Mouse (Mus musculus): ENCODE data around the gene Krt80.

The Krt80 gene

DNA sequence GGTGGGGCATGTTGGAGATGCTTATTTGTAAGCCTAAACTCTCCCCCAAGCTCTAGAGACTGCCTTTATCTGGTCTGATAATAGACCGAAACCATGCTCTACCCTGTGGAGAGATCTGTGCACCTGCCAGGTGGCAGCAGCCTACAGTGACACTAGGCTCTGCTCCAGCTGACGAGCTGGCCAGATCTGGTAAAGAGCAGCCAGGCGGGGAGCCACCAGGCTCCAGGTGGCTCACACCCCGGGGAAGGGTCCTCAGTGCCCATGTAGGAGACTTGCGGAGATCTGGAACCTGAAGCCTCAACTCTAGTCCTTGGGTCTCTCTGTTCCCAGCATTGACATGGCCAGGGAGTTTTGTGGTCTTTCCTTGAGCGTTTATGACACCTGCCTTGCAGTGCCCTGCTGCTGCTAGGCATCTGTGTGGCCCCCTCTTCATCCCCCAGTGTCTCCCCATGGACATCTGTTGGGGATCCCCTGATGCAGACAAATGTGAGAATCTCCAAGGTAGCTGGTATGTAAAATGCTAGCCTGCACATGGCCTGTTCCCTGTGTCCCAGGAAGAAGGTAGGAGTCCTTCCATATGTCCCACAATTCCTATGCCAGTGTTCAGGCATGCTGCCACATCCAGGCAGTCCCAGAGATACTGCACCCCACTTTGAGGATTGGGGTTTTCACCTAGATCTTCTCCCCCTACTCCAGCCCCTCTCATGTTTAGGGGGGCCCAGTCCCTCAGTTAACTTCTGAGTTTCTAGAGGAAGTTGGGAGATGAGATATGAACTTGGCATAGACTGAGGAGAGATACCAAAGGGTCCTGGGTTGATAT is 6.2 kb upstream of the Krt80 start:
- no peak for DNase-seq (ENCODE audit: low spot score in 2 of 2)

GRCm38 (mm10) chr15:101374879-101375278 is 4.9 kb upstream of the Krt80 start:
- DNase-seq (ENCODE audit: low spot score in 2 of 2): no peak

- no peak for DNase-seq (ENCODE audit: low spot score in 2 of 2)
These were observed 3.4 kb upstream of the Krt80 start for GRCm38 (mm10) chr15:101373286-101373898.

DNA sequence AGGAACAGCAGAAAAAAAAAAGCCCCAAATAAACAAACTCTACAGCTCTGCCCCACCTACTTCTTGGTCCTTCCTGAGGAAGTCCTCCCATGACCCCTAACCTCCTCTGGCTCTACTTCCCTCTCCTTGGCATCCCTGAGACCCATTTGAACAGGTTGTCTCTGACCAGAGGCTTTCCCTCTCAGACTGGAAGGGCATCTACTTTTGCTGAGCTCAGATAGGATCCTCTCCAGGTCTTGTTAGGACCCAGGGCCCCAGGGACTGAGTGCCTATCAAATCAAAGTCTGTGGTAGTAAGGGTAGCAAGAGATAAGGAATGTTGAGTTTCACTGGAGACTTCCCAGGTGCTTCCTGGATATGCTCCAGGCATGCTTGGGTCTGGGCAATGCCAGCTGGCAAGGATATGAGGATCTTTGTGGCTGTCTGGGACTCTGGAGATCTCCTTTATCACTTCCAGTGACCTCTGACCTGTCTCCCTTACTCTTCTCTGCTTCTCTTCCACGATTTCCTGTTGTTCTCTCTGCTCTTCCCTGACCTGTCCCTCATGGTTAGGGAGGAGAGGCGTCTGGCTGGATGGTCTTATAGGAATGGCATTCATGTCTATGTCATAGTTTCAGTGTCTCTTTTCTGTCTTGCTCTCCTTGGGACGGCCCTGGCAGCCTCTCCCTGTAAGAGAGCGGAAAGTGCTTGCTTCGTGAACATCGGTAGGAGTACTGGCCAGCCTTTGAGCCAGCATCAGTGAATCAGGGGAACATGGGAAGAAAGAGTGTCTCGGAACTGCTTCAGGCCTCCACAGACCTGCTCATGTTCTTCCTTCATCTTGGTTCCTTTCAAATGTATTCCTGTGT is 2.4 kb upstream of the Krt80 start:
- DNase-seq (ENCODE audit: low spot score in 2 of 2): no peak

- DNase-seq (ENCODE audit: low spot score in 2 of 2): no peak
These were observed 1.4 kb upstream of the Krt80 start for GRCm38 (mm10) chr15:101371141-101371985.

GRCm38 (mm10) chr15:101369382-101370100 is 421 bp downstream of the Krt80 start:
- DNase-seq (ENCODE audit: low spot score in 2 of 2): no peak

DNA sequence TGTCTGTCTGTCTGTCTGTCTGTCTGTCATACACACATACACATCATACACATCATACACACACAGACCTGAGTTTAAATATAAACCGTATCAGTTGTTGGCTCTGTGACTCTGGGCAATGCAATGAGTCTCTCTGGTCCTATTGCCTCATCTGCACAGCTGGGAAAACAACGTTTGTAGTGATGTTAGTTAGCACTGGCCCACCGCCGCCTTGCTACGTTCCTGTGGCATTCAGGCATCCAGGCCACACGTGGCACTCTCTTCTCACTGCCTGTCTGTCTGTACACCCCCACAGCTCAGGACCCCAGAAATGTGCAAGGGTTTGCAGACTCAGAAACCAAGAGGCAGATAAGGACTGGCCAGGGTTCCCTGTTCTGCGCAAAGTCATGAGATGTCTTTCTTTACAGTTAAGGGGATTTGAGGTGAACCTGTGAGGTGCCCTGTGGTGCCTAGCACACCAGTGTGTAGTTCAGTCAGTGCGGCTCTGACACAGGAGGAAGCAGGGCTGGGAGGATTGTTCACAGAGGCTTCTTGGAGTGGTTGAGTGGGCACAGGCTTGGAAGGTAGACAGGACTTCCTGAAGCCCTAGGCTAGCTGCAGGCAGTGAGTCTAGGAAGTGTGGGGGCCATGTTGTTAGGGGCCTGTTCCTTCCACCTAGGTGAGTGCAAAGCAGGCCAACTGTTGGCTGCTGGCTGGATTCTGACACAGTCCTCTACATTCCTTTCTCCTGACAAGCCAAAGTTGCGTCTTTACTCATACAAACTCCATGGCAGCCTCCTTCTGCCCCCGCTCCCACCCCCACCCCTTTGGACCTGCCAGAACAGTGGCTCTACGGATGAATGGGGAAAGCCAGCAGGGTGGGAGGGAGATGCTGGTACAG is 1.2 kb downstream of the Krt80 start:
- DNase-seq (ENCODE audit: low spot score in 2 of 2): no peak

GRCm38 (mm10) chr15:101368015-101368414 is 1.9 kb downstream of the Krt80 start:
- no peak for DNase-seq (ENCODE audit: low spot score in 2 of 2)

DNA sequence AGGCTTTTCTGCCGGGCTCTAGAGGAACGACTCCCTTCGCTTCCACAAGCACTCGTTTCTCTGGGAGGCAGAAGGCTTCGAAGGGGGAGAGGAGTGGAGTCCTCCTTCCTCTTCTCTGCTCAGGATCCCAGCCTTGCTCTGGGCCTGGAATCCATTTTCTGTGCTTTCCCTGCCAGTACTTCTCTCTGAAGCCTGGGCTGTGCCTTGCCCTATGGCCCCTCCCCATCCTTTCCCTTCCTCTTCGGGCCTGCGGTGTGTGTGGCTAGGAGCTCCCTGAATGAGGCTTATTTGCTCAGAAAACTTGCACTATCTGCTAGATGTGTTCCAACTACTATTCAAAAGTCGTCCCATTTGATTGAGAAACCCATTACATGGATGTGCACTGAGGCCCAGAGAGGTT is 2.5 kb downstream of the Krt80 start:
- no peak for DNase-seq (ENCODE audit: low spot score in 2 of 2)

- no peak for DNase-seq (ENCODE audit: low spot score in 2 of 2)
These were observed 3.0 kb downstream of the Krt80 start for GRCm38 (mm10) chr15:101366926-101367325.

DNA sequence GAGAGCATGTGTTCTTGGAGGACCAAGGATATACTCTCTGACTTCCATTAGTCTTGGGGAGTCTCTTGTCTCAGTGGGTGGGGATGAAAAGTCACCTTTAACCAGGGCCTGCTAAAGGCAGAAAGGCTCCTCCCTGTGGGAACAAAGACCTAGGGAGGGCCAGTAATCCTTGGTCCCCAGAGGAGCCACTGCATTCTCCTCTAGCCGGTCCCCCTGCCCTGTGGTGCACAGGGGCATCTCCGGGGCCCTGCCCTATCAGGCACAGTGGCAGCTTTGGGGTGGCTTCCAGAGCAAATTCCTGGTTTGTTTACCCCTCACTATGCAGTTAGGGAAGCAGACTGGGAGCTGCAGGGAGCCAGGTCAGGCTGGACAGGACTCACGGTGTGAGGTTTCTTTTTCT is 3.5 kb downstream of the Krt80 start:
- DNase-seq (ENCODE audit: low spot score in 2 of 2): no peak

GRCm38 (mm10) chr15:101365721-101366120 is 4.2 kb downstream of the Krt80 start:
- DNase-seq (ENCODE audit: low spot score in 2 of 2): no peak

- DNase-seq (ENCODE audit: low spot score in 2 of 2): no peak
These were observed 4.9 kb downstream of the Krt80 start for GRCm38 (mm10) chr15:101364891-101365671.

DNA sequence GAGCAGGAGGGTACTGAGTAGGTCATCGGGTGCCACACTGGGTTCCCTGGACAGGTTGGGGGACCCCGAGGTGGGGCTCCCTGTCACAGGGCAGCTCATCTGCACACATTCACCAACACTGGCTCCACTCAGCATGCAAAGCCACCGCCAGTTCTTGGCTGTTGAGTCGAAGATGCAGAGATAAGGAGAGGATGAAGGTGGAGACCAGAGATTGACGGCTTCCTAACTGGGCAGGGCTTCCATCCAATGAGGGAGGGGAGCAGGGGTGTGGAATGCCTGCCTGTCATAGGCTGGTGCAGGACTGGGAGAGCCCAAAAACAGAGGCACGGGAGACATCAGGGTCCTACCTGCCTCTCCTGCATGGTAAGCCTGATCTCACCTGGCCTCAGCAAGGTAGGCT is 5.5 kb downstream of the Krt80 start:
- DNase-seq (ENCODE audit: low spot score in 2 of 2): no peak

DNA sequence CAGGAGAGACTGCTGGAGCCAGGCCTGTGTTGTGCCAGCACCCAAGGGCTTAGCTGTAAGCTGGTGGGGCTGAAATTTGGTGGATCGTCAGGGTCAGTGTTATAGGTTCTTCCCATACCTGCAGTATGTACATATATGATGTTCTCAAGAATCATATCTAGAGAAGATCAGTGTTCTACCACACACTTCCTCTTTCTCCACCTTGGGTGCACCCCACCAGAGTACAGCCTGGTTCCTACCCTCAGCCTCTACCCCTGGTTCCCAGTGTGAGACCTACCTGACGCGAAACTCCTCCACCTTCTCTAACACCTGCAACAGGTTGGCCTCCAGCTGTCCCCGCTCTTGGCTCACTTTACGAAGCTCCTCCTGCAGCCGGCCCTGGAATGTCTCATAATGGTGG is 6.0 kb downstream of the Krt80 start:
- DNase-seq (ENCODE audit: low spot score in 2 of 2): no peak

GRCm38 (mm10) chr15:101362393-101363010 is 7.5 kb downstream of the Krt80 start:
- DNase-seq (ENCODE audit: low spot score in 2 of 2): no peak

DNA sequence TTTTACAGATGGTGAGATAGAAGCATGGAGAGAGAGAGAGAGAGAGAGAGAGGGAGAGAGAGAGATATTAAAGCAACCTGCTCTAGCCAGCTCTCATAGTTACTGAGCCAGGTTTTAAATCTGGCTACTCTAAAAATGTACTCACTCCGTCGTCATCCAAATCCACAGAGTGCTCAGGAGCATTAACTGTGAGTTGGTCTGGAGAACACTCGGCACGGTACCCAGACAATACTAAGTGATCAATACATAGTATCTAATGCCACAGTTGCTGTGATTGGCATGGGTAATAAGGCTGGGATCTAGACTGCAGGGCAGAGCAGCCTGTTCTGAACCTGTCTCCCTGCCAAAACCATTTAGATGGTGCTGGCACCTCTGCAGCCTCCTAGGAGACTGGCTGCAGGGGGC is 14.6 kb downstream of the Krt80 start:
- no peak for DNase-seq (ENCODE audit: low spot score in 2 of 2)

GRCm38 (mm10) chr15:101352706-101353465 is 17.1 kb downstream of the Krt80 start:
- no peak for DNase-seq (ENCODE audit: low spot score in 2 of 2)

Measured in thymus, postnatal 10 days (tissue).